Mouse (Mus musculus) forebrain, embryonic 16.5 days (tissue): ENCODE measurements around the gene Catsperd. TPM values are rescaled to one million over a fixed set of nuclear protein-coding genes. Genes with fewer than 3 reads are reported as not detected.
A peak's percentile ranks its signal among the peaks of the same experiment; 100 is the strongest.

Experiments used
- ATAC-seq: fragments of 200-750 bp; cut with Nextera tagmentation; 2 replicates; pipeline ENCODE4 v1.8.0; 2017; ENCODE audit warnings: mild to moderate bottlenecking, moderate library complexity
- H3K27ac ChIP-seq: fragments of 300-500 bp; sonication (generic); 2 replicates; pipeline ENCODE4 v1.5.1; 2014; ENCODE audit warnings: low read length, control low read depth
- H3K27me3 ChIP-seq: fragments of 300-500 bp; sonication (generic); replicated peaks from 2 replicates; pipeline ENCODE4 v1.6.1; 2014; ENCODE audit warnings: low read length; ENCODE audit not compliant: control insufficient read depth, insufficient read depth
- H3K36me3 ChIP-seq: fragments of 300-500 bp; sonication (generic); 2 replicates; pipeline ENCODE4 v1.6.1; 2014; ENCODE audit not compliant: control insufficient read depth, insufficient read depth
- H3K4me1 ChIP-seq: fragments of 300-500 bp; sonication (generic); replicated peaks from 2 replicates; pipeline ENCODE4 v1.6.1; 2014; ENCODE audit warnings: low read length; ENCODE audit not compliant: control insufficient read depth, insufficient read depth
- H3K4me2 ChIP-seq: fragments of 300-500 bp; sonication (generic); 2 replicates; pipeline ENCODE4 v1.6.1; 2014; ENCODE audit warnings: mild to moderate bottlenecking, low read length, control low read depth
- H3K4me3 ChIP-seq: fragments of 300-500 bp; sonication (generic); replicated peaks from 2 replicates; pipeline ENCODE4 v1.5.1; 2014; ENCODE audit warnings: mild to moderate bottlenecking, low read length, control low read depth
- H3K9ac ChIP-seq: fragments of 300-500 bp; sonication (generic); replicated peaks from 2 replicates; pipeline ENCODE4 v1.6.1; 2014; ENCODE audit warnings: low read depth, low read length, control low read depth
- H3K9me3 ChIP-seq: fragments of 300-500 bp; sonication (generic); 2 replicates; pipeline ENCODE4 v1.6.1; 2016; ENCODE audit warnings: low read length; ENCODE audit not compliant: control insufficient read depth
- WGBS: fragments of 180-500 bp; shearing (Covaris S2); extraction: QIAGEN DNeasy Blood & Tissue Kit; methylation state at CpG from one replicate; pipeline ENCODE4 v1.1.7; 2014; 5-methylcytosine and 5-hydroxymethylcytosine counted together
- polyA plus RNA-seq: library from polyadenylated mRNA; unstranded; fragments of >200 nt; fragmentation: Nextera tagmentation; extraction: Ambion mirVana; gene quantifications from 2 replicates; pipeline ENCODE4 v1.2.1, GENCODE M21; 2015

Gene Catsperd
- polyA plus RNA-seq, 1 experiment from 2014 or later, result 1.0 TPM

DNA sequence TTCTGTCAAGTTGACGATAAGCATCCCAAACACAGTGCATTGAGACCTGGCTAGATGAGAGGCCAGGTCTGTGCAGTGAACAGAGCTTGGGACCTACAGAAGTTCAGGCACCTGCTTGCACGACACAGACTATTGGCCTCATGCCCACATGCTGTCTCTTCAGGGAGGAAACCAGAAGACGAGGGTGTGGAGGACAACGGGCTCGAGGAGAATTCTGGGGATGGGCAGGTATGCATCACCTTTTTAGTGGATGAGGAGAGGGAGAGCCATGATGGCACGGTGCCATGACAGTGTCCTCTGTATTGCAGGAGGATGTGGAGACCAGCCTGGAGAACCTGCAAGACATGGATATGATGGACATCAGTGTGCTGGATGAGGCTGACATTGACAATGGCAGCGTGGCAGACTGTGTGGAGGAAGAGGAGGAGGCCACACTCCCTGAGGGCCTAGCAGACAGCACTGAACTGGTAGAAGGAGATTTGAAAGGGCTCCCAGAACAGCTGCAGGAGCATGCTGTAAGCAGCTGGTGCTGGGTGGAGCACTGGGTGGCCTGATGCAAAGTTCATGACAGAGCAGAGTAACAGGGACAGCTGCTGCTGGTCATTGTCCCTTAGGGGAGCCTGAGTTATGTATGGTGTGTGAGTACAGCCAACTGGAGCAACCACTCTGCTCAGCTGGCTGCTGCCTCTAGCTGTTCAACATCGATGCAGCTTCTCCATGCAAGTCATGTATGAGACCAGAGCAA lies 34.2 kb upstream of the Catsperd start:
- Histone ChIP-seq H3K4me2 (no peak overlapping the region), H3K9ac (no peak overlapping the region), H3K4me1 (peaks cover 3% of the 10 kb centered on the region; the same call in 1 of the 2 replicates), H3K27me3 (no peaks in the 10 kb centered on the region), H3K27ac (no peak overlapping the region), H3K36me3 (peaks cover 55% of the 10 kb centered on the region), H3K4me3 (no peak overlapping the region), H3K9me3 (no peaks in the 10 kb centered on the region)
- no peak for ATAC-seq
- WGBS, result 85% methylated on average over 8 of the region's 8 CpGs

DNA sequence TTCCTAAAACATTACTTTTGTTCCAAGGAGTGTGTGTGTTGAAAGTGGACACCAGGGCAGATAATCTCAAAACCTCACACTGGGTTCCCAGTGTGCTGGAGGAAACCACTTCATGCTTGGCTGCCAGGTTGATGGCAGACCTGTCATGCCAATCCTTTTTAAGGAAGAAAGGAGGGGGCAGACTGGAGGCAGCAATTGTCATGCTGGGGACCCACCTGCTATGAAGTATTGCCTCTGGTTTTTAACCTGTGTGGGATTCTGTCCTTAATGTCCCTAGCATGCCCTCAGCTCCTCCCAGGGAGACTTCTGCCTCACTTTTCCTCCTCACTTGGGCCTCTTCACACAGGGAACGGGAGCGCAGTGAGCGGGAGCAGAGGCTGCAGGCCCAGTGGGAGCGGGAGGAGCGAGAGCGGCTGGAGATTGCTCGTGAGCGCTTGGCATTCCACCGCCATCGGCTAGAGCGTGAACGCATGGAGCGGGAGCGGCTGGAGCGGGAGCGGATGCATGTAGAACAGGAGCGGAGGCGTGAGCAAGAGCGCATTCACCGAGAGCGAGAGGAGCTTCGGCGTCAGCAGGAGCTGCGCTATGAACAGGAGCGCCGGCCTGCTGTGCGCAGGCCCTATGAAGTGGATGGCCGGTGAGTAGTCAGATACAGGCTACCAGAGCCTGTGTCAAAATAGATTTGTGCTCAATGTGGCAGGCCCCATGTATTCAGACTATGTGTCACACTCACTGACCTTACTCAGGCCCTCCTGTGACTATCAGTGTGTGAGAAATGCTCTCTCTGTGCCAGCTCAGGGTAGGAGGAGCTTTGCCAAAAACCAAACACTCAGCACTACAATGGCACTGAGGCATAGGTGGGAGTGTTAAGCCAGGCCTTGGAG lies 24.5 kb upstream of the Catsperd start:
- Histone ChIP-seq H3K4me3 (no peak overlapping the region), H3K9ac (no peak overlapping the region), H3K9me3 (no peaks in the 10 kb centered on the region), H3K27me3 (no peaks in the 10 kb centered on the region), H3K4me2 (no peak overlapping the region), H3K36me3 (peaks cover 69% of the 10 kb centered on the region), H3K4me1 (peaks cover 5% of the 10 kb centered on the region), H3K27ac (no peak overlapping the region)
- no peak for ATAC-seq
- WGBS, result 94% methylated on average over 28 of the region's 28 CpGs

DNA sequence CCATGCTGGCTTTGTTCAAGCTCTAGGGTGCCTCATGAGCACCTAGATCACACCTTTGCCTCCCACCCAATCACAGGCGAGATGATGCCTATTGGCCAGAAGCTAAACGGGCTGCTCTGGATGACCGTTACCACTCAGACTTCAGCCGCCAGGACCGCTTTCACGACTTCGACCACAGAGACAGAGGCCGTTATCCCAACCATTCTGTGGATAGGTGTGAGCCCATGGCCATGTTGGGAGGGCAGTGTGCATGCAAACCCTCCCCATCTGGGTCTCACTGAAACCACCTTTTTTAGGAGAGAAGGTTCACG lies 23.9 kb upstream of the Catsperd start:
- no peaks in the 10 kb centered on the region for H3K9me3 ChIP-seq
- WGBS, result 90% methylated on average over 9 of the region's 9 CpGs
- H3K4me2 ChIP-seq, result no peak overlapping the region
- H3K27ac ChIP-seq, result no peak overlapping the region
- H3K27me3 ChIP-seq, result no peaks in the 10 kb centered on the region
- H3K36me3 ChIP-seq, result peaks cover 69% of the 10 kb centered on the region
- H3K4me3 ChIP-seq, result no peak overlapping the region
- no peak for ATAC-seq
- peaks cover 11% of the 10 kb centered on the region for H3K4me1 ChIP-seq
- H3K9ac ChIP-seq, result no peak overlapping the region

DNA sequence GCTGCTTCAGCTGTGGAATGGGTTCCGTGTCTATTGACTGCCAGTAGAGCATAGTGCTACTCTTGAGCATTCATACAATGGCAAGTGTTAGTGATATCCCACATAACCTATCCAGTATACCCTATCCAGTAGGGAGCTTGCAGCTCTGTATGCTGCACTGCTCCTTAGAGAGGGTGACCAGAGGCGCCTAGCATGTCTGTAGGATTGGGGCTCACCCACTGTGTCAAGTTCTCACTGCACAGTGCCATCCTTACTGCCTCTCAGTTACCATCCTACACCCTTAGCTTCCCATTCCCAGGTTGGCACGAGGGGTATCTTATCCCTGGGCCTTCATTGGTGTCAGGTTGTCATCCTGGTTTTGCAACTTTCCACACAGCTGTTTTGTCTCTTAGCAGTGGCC lies 23.5 kb upstream of the Catsperd start:
- no peaks in the 10 kb centered on the region for H3K27me3 ChIP-seq
- no peak for ATAC-seq
- H3K36me3 ChIP-seq, result peaks cover 69% of the 10 kb centered on the region
- no peak overlapping the region for H3K9ac ChIP-seq
- WGBS, result 92% methylated on average over 3 of the region's 3 CpGs
- no peaks in the 10 kb centered on the region for H3K9me3 ChIP-seq
- peaks cover 11% of the 10 kb centered on the region for H3K4me1 ChIP-seq
- H3K27ac ChIP-seq, result no peak overlapping the region
- H3K4me3 ChIP-seq, result no peak overlapping the region
- no peak overlapping the region for H3K4me2 ChIP-seq

DNA sequence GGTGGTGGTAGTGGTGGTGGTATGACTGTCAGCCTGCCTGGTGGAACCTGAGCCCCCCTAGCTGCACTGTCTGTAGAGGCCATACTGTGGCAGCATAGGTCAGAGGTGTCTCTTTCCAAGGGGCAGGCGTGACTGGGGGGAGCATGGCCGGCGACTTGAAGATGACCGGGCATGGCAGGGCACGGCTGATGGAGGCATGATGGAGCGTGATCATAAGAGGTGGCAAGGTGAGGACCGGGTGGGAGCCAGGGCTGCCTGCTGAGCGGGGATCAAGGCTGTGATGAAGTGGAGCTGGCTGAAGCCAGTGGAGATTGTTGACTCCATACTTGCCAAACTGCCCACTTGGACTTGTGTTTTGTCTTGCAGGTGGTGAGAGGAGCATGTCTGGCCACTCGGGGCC lies 22.5 kb upstream of the Catsperd start:
- Histone ChIP-seq H3K4me1 (peaks cover 16% of the 10 kb centered on the region), H3K27ac (no peak overlapping the region), H3K9ac (no peak overlapping the region), H3K9me3 (no peaks in the 10 kb centered on the region), H3K4me3 (no peak overlapping the region), H3K36me3 (peaks cover 61% of the 10 kb centered on the region), H3K27me3 (no peaks in the 10 kb centered on the region), H3K4me2 (no peak overlapping the region)
- WGBS, result 87% methylated on average over 9 of the region's 9 CpGs
- no peak for ATAC-seq

DNA sequence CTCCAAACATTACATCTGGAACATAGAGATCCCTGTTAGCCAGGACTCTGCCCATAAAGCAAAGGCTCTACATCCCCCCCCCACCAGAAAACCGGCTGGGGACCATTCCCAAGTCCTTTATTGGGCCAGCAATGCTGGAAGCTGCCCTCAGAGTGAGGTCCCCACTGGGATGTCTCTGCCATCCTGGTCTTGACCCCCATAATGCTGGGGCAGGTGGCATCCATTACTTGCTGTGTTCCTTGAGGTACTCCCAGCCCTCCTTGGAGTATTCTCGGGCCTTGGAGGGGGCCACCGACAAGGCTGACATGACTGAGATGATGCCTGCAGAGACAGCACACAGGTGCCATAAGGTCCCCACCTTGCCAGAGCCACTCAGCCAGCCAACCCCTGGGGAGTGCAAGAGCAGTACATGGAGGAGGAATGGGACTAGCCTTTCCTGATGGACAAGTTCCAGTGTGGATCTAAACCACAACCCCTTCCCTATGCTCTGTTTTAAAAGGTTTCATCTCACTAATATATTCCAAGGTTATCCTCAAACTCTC lies 20.4 kb upstream of the Catsperd start:
- ATAC-seq, result no peak
- no peak overlapping the region for H3K4me2 ChIP-seq
- no peak overlapping the region for H3K27ac ChIP-seq
- H3K4me3 ChIP-seq, result no peak overlapping the region
- no peaks in the 10 kb centered on the region for H3K27me3 ChIP-seq
- H3K9ac ChIP-seq, result no peak overlapping the region
- H3K4me1 ChIP-seq, result peaks cover 20% of the 10 kb centered on the region
- no peaks in the 10 kb centered on the region for H3K9me3 ChIP-seq
- 80% methylated on average over 3 of the region's 3 CpGs for WGBS
- H3K36me3 ChIP-seq, result peaks cover 42% of the 10 kb centered on the region

DNA sequence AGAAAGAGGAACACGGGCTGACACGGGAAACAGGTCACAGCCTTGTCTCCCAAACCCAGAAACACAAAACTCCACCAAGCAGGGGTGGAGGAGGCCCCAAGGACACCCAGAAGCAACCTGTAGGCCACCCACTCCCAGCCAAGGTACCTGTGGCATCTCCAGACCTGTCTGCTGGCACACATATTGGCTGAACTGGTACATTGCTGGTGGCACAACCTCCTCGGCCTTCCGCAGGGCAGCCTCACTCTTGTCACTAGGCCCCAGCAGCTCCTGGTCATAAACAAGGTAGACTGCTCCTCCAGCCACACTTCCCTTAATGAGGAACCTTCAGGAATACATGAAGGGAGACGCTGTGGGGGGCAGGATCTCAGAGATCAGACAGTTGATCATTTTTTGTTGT lies 19.2 kb upstream of the Catsperd start:
- no peak for ATAC-seq
- Histone ChIP-seq H3K4me2 (peak overlapping the region; percentile 89), H3K9ac (0 out of 2 replicates have a peak overlapping the region, but pooled peaks have one; percentile 26), H3K27me3 (no peaks in the 10 kb centered on the region), H3K27ac (no peak overlapping the region), H3K4me3 (peak overlapping the region; percentile 76), H3K9me3 (no peaks in the 10 kb centered on the region), H3K4me1 (peaks cover 22% of the 10 kb centered on the region), H3K36me3 (peaks cover 31% of the 10 kb centered on the region)
- WGBS, result 56% methylated on average over 5 of the region's 5 CpGs

DNA sequence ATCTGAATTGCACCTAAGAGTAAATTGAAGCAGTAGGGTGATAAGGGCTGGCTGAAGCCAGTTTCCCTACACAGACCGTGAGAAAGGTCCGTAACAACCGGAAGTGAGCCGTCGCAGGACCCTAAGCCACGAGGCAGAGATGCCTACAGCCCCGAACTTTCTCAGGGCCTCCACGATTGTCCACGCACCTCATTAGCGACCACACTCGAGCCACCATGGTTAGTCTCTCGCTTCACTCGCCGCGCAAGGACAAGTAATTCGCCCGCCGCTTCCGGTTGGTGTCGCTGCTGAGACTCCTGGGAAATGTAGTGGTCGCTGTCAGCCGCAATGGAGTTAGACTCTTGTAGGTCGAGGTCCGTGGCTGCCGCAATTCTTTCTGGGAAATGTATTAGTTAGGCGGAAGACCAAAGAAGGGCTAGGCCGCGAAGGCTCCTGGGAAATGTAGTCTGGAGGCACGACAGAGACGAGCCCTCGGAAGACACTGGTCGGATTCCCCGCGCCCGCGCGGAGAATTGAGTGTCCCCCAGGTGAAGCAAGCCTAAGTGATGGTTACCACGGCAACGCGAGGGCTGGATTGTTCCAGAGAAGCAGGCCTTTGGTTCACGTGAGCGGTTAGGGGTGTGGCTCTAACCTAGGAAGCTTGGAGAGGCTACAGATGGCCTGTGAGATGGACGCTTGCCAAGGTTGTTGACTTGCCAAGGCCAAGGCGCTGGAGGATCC lies 18.3 kb upstream of the Catsperd start, which contains the start of gene 2410015M20Rik:
Gene 2410015M20Rik, minus strand, starts transcription at position 320 of the 720 bp plus-strand sequence.
- Histone ChIP-seq H3K4me2 (peak within 1 kb of the TSS; percentile 89), H3K36me3 (peaks cover 22% of the 10 kb centered on the region), H3K27ac (peak within 1 kb of the TSS; percentile 63), H3K4me1 (peaks cover 28% of the 10 kb centered on the region), H3K9me3 (no peaks in the 10 kb centered on the region), H3K4me3 (peak within 1 kb of the TSS; percentile 76), H3K27me3 (no peaks in the 10 kb centered on the region), H3K9ac (peak within 1 kb of the TSS; percentile 80)
- ATAC-seq, result peak; percentile 90
- under 1% methylated on average over 44 of the region's 44 CpGs for whole genome bisulfite sequencing

DNA sequence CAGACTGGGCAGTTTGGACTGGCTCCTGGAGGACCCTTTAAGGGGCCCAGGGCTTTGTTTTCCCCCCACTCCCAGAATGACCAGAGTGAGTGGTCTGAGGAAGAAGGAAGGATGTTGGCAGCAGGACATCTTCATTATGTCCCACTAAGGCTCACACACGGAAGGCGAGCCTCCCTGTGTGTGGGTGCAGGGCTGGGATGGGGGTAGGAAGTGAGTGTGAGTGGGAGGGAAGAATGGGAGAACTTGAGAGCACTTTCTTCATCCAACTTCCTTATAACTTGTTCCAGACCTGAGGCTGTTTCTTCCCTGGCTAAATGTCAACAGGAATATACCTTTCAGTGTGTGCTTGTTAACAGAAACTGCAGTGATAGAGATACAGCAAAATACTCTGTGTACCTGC lies 16.6 kb upstream of the Catsperd start:
- no peaks in the 10 kb centered on the region for H3K27me3 ChIP-seq
- peaks cover 37% of the 10 kb centered on the region for H3K4me1 ChIP-seq
- WGBS, result 67% methylated on average over 2 of the region's 2 CpGs
- H3K4me2 ChIP-seq, result no peak overlapping the region
- no peak overlapping the region for H3K4me3 ChIP-seq
- no peak overlapping the region for H3K27ac ChIP-seq
- no peaks in the 10 kb centered on the region for H3K9me3 ChIP-seq
- H3K9ac ChIP-seq, result no peak overlapping the region
- peaks cover 11% of the 10 kb centered on the region for H3K36me3 ChIP-seq
- ATAC-seq, result no peak
